Mouse (Mus musculus) kidney, adult 18-20 months (tissue): ENCODE measurements around the gene Foxc1.

Experiments
- DNase-seq: peaks from one replicate; pipeline ENCODE4 v3.0.0; 2021

Gene Foxc1

DNA sequence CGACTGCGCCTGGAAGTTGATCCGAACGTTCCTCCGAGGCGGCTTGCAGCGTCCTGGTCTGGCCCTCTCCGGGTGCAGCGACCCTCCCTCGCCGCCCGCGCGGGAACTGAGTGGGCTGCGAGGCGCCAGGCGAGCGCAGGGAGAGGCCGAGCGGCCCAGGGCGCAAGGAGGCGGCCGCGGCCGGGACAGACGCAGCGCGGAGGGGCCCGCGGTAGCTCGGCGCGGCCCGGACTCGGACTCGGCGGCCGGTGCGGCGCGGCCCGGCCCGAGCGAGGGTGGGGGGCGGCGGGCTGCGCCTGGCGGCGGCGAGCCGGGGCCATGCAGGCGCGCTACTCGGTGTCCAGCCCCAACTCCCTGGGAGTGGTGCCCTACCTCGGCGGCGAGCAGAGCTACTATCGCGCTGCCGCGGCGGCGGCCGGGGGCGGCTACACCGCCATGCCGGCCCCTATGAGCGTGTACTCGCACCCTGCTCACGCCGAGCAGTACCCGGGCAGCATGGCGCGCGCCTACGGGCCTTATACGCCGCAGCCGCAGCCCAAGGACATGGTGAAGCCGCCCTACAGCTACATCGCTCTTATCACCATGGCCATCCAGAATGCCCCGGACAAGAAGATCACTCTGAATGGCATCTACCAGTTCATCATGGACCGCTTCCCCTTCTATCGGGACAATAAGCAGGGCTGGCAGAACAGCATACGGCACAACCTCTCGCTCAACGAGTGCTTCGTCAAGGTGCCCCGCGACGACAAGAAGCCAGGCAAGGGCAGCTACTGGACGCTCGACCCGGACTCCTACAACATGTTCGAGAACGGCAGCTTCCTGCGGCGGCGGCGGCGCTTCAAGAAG is 680 bp downstream of the Foxc1 start:
- peak; percentile 66 for DNase-seq

GRCm38 (mm10) chr13:31807736-31808115 is 1.3 kb downstream of the Foxc1 start:
- no peak for DNase-seq

GRCm38 (mm10) chr13:31808116-31808803 is 1.8 kb downstream of the Foxc1 start:
- peak; percentile 64 for DNase-seq

DNA sequence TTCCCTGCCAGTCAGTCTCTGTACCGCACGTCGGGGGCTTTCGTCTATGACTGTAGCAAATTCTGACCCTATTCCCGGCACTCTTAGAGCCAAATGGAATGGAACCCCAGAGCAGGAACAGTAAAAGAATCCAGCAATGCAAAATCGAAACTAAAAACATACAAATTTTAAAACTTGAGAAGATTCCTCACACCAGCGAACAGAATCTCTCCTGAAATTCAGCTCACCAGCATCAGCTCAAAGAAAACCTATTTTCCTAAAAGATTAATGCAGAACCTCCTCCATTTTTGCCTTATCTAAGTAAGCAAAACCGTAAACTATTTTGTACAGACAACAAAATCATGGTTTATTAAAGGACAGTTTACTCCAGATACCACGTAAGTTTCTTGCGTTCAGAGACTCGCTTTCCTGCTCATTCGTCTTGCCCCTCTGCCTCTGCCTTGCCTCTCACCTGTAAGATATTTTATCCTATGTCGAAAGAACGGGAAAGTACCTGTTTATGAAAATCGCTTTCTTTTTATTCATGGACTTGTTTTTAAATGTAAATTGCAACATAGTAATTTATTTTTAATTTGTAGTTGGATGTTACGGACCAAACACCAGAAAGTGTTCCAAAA is 2.5 kb downstream of the Foxc1 start:
- DNase-seq = no peak

- no peak for DNase-seq
Observed at GRCm38 (mm10) chr13:31809701-31810100, 3.3 kb downstream of the Foxc1 start.

DNA sequence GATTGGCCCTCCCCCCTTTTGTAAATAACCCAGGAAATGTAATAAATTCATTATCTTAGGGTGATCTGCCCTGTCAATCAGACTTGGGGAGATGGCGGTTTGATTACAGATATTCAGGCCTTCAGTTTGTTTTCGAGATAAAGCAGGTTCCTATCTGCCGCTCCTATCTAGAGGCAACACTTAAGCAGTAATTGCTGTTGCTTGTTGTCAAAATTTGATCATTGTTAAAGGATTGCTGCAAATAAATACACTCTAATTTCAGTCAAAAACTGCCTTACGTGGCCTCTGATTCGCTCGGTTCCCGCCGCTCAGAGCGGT is 3.9 kb downstream of the Foxc1 start:
- no peak for DNase-seq

- no peak for DNase-seq
Observed at GRCm38 (mm10) chr13:31810693-31811541, 4.5 kb downstream of the Foxc1 start.

GRCm38 (mm10) chr13:31811542-31812021 is 5.1 kb downstream of the Foxc1 start:
- no peak for DNase-seq

- no peak for DNase-seq
Observed at GRCm38 (mm10) chr13:31812701-31813100, 6.3 kb downstream of the Foxc1 start.

- no peak for DNase-seq
Observed at GRCm38 (mm10) chr13:31815383-31816003, 9.1 kb downstream of the Foxc1 start.

DNA sequence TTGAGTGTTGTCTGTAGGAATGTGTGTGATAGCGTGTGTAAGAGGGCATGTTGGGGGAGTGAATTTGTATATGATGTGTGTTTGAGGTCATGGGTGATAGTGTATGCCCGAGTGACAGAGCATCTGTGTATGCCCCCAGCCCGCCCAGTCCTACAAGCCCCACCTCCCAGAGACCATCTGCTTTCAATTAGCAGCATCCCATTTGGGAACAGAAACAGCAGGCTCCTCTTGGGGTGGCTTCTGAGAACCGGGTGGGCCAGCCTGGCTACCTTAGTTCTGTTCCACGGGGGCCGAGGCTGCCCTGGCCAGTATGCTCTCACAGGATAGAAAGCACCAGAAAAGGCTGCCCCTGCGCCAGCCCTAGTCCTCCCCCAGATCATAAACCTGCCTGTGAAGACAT is 11.9 kb downstream of the Foxc1 start:
- no peak for DNase-seq

GRCm38 (mm10) chr13:31819664-31820405 is 13.4 kb downstream of the Foxc1 start:
- DNase-seq = no peak

- peak; percentile 58 for DNase-seq
Observed at GRCm38 (mm10) chr13:31820587-31821017, 14.2 kb downstream of the Foxc1 start.

GRCm38 (mm10) chr13:31821050-31821449 is 14.6 kb downstream of the Foxc1 start:
- DNase-seq = no peak

DNA sequence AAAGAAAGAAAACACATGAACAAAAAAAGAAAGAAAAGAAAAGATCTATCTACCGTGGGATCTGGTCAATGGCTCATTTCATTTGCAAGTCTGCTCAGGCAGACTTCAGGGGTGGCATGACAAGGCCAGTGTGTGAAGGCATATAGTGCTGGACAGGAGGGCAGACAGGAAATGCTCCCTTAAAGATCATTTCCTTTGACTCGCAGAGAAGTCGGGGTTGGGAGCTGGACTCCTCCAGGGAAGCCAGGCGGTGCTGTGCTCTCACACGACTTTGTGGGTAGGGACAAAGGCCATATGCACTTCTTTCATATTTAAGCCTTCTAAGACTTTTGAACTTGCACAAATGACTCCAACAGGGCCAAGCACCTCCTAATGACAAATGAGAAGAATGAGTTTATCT is 16.9 kb downstream of the Foxc1 start:
- DNase-seq = no peak

GRCm38 (mm10) chr13:31825180-31825579 is 18.7 kb downstream of the Foxc1 start:
- DNase-seq = no peak

DNA sequence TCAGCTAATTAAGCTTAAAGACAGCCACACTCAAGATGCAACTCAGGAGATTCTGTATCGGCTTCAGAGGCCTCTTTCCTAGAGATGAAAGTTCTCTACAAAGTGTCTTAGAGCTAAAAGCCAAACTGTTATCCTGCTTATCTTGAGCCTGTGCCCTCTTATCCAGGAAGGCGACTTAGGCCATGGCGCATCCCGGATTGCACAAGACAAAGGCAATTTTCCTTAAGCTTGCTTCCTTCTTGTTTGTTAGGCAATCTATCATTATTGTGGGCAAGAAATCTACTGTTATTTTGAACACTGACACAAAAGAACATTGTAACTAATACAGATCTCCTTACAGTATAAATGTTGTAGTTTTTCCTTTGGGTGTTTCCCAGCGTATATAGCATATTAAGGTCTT is 20.7 kb downstream of the Foxc1 start:
- no peak for DNase-seq

DNA sequence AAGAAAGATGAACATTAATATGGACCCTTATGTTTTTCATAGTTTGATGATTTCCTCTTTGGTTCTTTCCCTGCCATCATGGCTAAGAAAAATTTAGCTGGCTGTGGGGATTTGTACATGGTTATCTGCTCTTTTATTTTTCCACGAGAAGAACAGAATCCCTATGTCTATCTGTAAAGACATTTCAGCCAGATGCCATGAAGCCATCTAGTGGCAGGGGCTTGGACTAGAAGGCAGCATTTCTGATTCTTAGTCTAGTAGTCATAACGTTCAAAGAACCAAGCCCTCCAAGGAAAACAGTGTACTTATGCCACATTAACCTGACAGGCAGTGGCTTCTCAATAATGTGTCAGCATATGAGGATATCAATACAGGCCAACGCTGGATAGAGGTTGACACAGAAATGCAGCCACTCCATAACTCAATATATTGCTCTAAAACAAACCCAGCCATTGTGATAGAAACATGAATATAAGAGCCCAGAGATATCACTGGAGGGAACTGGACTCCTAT is 21.4 kb downstream of the Foxc1 start:
- no peak for DNase-seq

- no peak for DNase-seq
Observed at GRCm38 (mm10) chr13:31828446-31828845, 22.0 kb downstream of the Foxc1 start.

DNA sequence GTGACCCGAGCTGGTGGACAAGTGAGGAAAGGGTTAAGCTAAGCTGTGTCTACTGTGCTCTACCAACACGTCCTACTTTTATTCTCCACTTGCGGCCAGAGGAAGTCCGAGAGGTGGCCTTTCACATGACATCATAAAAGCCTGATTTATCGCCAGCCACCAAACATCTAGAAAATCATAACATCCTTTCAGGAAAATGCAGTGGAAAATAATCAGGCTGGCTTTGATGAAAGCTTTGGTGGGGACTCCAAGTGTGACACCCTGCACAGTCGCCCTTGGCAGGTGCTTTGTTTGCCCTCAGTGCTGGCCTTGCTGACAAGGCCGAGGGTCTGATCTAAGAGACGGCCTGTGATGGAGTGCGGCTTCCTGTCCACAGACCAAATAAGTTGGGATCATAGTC is 23.9 kb downstream of the Foxc1 start:
- no peak for DNase-seq

GRCm38 (mm10) chr13:31835802-31836201 is 29.4 kb downstream of the Foxc1 start:
- DNase-seq = no peak
